Mouse (Mus musculus): ENCODE measurements around the gene Ppfia4.

DNA sequence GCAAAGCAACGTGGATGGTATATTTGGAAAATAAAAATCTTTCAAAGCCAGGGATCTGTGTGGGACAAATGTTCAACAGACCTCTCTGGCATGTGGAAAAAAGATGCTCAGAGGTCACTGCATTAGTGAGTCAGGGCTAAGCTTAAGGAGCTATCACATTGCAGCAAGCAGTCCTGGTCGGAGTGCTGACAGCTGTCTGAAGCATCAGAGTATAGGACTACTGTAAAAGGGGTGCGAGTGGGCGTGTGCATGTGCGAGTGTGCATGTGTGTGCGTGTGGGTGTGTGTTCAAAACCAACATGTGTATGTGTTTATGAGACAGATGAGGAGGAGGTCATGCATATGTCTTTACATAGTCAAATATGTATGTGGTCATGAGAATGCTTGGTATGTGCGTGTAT is 6.4 kb upstream of the Ppfia4 start:
- TF ChIP-seq POLR2A (IDR thresholded peaks at IDR 0.05; ENCODE audit: insufficient read length, low read depth), result no peak
- TF ChIP-seq USF1 (IDR thresholded peaks at IDR 0.05; ENCODE audit: low read depth), result no peak
- TF ChIP-seq POLR2AphosphoS2 (IDR thresholded peaks at IDR 0.05; ENCODE audit: insufficient read length, low read depth), result no peak
- peak; percentile 50 to 89 (median 83) for TF ChIP-seq MYOG (IDR thresholded peaks at IDR 0.05; ENCODE audit: control insufficient read depth in 1 of 3, insufficient read depth in 1 of 3, insufficient read length in 2 of 3, low read depth in 2 of 3)
- no peak for TF ChIP-seq E2F4 (IDR thresholded peaks at IDR 0.05; ENCODE audit: insufficient read depth)
- peak; percentile 38 to 92 (median 85) for TF ChIP-seq MYOD1 (IDR thresholded peaks at IDR 0.05; ENCODE audit: control insufficient read depth in 1 of 3, insufficient read length in 2 of 3, low read depth in 2 of 3)
- no peak for TF ChIP-seq MAX (IDR thresholded peaks at IDR 0.05; ENCODE audit: low read depth)
- peak; percentile 28 for TF ChIP-seq SRF (IDR thresholded peaks at IDR 0.05; ENCODE audit: control insufficient read depth, insufficient read length, low read depth)
- TF ChIP-seq TCF12 (IDR thresholded peaks at IDR 0.05; ENCODE audit: insufficient read depth, poor library complexity, severe bottlenecking), result peak; percentile 51
- peak; percentile 21 for TF ChIP-seq TCF3 (IDR thresholded peaks at IDR 0.05; ENCODE audit: insufficient read length, low read depth)
- no peak for TF ChIP-seq CEBPB (IDR thresholded peaks at IDR 0.05; ENCODE audit: insufficient read depth, poor library complexity, severe bottlenecking)
- TF ChIP-seq REST (IDR thresholded peaks at IDR 0.05; ENCODE audit: insufficient read depth, insufficient read length), result no peak
